Mouse (Mus musculus) cerebellum, postnatal 4 days (tissue): ENCODE data around the gene 1600014C10Rik.

Source experiments
- DNase-seq, 2 experiments: peaks; one replicate each; pipeline ENCODE4 v3.0.0; 2022; ENCODE audit warnings: low spot score in 2 of 2, mixed read lengths in 1 of 2

The 1600014C10Rik gene

DNA sequence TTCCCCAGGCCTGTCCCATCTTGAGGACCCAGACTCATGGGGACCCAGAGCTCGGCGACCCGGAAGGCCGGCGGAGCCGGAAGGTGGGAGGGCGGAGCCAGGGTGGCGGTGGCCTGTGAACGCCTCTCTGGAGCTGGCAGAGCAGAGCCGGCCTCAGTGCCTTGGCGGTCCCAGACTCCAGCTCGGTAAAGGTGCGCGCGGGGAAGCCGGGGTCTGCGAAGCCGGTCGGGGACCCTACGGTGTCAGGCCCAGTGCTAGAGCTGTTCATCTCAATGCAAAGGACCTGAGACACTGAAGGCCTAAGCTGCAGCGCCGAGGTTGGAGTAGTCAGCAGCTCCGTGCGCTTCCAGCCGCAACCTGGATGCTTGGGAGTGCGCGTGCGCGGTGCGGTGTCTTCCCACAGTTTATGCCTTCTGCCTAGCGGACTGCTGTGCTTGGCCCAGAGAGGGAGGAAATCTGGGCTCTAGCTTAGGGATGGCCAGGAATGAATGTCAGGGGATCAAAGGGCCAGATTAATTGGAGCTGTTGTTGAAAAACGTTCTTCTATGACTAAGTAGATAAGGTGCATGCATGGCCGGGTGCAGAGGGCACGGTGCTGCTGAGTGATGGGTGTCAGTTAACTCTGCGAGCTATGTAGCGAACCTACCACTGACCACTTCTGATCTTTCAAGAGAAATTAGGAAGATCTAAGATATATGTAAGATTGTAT lies 846 bp downstream of the 1600014C10Rik start:
- peak; percentile 70 to 80 for DNase-seq

DNA sequence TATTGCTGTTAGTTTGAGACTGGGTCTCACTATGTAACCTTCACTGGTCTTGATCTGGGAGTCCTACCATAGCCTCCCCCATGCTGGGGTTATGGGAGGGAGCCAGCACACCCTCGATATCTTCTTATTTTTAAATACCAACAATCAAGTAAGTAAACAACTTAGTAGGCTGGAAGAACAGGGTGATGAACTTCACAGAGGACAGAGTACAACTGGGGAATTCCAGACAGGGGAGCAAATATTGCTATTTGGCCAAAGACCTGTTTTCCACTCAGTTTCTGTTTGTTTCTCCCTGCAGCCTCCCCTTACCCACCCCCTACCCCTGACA lies 1.4 kb downstream of the 1600014C10Rik start:
- DNase-seq: no peak

DNA sequence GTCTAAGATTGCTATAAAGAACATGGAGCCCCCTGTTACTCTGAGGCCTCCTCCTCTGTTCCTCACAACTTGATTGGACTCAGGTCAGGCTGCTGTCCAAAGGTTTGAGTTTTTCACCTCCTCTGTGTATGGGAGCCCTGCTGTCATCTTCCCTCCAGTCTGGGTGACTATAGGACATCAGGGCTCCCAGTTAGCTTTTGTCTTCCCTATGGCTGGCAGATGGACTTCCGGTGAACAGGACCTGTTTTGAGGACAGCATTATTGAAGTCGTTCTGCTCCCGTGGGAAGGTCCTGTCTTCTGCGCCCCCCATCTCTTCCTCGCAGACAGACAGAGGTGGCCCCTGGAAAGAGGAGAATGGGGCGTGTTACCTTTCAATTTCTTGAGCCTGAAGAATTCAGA lies 1.8 kb downstream of the 1600014C10Rik start:
- DNase-seq: no peak

DNA sequence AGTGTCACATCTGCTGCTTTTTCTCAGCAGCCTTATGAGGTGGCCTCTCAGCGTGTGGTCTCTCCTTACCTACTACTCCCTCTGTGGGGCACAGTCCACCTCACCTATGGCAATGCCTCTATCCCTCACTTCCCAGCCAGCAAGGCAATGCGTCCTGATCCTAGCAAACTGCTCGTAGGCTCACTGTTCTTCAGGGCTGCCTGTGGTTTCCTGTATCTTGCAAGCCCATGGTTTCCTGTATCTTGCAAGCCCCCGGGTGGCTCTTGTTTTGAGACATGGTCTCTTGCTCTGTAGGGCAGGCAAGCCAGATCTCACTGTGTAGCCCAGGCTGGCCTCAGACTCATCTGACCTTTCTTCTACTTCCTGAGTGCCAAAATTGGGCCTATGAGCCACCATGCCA lies 3.8 kb downstream of the 1600014C10Rik start:
- DNase-seq: no peak

DNA sequence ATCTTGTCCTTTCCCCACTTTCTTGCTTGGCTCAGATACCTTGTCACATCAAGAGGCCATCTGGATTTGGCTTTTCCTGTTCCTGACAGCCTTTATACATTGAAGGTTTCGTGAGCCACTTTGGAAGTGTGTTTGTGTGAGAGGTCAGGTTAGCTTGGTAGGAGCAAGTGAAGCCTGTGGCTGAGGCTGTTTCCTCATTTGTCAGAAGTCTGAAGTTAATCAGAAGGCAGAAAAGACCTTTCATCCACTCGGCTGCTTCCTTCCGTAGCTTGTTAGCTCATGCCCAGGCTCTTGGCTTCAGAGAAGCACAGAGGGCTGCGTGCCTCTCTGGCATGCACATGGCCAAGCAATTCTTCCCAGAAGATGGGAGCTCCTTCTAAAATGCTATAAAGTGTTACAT lies 4.8 kb downstream of the 1600014C10Rik start:
- no peak for DNase-seq

DNA sequence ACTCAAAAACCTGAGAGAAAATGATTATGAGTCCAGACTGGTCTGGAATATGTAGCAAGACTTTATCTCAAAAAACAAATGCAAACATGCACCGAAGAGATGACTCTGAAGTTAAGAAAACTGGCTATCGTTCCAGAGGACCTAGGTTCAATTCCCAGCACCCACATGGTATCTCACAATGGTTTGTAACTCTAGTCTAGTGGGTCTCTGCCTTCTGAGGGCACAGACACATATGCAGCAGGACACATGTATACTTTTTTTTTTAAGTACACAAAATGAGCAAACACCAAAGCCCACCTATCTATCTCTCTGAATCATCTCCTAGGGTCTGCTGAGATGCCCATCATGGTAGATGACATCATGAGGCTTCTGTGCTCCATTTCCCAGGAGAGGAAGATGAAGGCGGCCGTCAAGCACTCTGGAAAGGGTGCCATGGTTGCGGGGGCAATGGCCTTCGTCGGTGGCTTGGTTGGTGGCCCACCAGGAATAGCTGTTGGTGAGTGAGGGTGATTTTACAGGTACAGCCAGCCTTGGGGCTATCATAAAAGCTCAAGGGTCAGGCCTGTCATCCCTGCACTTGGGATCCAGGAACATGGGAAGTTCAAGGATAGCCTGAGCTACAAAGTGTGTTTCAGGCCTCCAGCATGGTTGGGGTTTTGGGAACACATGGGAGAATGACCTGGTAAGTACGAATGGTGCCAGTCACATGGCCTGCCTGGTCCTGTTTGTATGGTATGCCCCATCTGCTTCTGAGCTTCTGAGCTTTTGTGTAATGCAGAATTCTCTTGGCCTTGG lies 5.5 kb downstream of the 1600014C10Rik start:
- no peak for DNase-seq

DNA sequence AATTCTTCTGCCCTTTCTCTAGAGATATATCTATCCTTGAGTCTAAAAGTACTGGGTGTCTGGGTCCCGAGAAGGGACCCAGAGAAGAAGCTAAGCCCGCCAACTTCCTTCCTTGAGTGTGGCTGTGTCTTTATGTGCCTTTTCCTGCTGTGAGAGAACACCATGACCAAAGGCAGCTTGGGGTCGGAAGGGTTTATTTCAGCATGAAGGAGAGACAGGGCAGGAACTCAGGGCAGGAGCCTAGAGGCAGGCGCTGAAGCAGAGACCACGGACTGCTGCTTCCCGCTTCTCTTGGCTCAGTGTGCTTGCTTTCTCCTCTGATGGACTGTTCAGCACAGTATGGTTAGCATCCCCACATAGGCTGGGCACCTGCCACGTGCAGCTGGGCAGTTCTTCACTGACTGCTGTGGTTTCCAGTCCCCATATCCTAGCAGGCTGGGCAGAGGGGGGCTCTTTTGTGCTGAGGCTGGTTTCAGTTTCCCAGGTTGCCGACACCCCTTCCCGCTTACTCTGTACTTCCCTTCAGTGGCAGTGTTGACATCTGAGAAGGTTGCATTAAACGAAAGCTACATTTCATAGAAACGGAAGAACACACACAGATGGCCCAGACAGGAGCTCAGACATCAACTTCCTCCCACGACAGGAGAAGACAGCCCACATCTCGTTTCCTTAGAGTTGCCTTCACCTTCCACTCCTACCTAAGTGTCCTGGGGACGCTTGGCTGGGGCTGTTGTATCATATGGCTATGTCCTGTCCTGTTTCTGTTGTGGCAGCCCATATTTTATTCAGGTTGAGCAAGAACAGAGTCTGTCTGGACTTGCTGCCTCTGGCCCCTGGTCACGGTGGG lies 6.3 kb downstream of the 1600014C10Rik start:
- no peak for DNase-seq

DNA sequence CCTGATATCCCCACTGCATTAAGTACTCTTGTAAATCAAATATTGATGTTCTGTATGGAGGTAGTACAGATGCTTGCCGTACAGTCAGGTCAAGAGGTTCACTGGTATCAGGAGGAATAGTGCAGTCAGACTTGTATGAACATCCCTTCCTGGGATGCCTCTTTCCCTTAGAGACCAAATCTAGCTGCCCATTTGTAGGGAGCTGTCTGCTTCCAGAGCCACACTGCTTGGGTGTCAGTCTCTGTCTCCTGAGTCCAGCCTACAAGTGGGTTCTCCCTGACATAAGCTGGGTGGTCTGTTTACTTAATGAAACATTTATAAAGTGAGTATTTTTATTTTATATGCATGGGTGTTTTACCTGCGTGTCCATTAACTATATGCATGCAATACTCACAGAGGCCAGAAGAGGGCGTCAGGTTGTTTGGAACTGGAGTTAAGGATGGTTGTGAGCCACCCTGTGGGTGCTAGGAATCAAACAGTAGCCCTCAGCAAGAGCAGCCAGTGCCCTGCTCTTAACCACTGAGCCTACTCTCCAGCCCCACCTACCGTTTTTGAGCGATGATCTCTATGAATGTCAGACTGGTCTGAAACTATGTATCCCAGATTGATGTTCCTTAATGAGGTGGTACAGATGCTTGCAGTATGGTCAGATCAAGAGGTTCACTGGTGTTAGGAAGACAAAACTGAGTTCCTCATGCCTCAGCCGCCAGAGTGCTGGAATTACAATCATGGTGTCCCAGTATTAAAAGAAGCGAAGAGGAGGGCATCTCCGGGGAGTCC lies 7.2 kb downstream of the 1600014C10Rik start:
- no peak for DNase-seq

DNA sequence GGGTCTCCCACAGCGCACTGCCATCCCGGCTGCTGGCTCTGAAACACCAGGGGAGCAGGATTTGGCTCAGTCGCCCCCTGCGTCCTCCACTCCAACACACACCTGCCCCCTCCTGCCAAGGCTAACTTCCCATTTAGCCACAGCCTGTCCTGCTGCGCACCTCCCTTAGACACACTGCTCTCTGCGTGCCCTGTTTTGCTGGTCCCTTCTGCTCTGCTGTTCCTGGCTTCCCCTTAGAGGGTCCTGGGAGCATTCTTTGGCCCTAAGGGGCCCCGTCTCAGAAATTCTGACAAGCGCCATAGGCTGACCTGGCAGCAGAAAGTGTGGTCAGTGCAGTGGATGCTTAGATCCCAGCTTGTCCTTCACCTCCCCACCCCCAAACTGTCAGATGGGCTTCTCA lies 8.1 kb downstream of the 1600014C10Rik start:
- DNase-seq: no peak

DNA sequence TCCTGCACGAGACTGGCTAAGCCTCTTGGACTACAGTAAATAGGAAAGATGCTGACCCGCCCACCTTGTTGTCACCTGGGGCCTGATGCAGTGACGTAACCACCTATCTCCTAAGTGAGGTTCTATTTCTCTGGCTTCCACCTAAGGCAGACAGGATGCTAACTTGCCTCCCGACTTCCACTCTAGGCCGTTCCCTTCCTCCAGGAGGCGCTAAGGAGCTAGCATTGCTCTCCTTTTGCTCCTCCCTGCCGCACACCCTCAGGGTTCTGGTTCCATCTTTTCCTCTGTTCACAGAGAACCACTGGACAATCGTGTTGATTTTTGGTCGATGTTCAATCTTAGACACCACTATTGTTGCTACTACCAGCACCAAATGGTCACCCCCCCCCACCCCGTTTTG lies 8.6 kb downstream of the 1600014C10Rik start:
- no peak for DNase-seq

DNA sequence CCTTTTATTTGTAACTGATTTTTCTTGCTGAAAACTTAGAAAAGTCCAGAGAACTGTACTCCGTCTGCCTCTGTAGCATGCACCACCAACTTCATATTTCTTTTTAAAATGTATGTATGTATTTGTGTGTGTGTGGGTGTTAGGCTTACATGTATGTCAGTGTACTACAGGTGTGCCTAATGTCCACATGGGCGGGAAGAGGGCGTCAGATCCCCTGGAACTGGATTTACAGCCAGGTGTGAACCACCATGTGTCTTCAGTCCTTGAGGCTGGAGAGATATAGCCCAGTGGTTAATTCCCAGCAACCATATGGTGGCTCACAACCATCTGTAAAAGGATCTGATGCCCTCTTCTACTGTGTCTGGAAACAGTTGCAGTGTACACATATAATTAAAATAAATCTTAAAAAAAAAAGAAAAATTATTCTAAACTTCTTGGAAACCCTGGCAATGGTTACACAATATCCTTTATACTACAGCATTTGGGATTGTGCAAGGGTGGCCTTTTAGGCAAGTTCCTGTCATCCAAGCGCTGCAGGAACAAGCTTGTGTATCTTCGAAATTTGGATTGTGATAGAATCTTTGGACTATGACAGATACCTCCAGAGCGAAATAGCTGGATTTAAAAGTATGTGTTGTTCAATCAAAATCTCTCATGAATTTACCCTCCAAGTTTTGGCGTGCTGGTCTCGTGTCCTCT lies 17.0 kb downstream of the 1600014C10Rik start:
- no peak for DNase-seq

DNA sequence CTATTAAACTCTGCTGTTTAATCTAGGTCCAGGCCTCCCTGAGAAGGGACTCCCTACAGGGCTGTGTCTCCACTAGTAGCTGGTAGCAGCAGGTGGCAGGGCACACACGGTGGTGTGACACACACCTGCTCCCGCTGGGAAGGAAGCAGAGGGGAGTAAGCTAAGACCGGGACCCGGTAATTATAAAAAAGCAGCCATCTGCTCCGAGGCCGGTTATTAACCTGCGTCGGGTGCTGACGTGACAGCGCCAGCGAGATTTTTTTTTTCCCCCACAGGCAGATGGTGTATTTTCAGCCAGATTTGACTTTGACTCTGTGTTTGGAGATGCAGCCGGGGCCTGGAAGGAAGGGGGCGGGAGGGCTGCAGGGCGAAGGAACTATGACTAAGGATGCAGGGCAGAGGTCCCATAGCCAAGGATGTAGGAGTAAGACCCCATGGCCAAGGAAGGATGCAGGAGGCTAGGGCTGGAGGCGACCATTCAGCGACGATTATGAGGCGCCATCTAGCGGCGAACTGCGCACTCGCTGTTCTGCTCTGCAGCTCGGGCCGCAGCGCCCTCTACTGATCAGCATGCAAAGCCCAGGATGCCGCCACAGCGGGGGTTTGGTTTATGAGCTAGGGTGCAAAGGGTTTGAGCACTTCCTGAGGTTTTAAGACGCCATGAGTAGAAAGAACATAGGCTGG lies 17.7 kb downstream of the 1600014C10Rik start:
- peak; percentile 81 to 95 for DNase-seq

DNA sequence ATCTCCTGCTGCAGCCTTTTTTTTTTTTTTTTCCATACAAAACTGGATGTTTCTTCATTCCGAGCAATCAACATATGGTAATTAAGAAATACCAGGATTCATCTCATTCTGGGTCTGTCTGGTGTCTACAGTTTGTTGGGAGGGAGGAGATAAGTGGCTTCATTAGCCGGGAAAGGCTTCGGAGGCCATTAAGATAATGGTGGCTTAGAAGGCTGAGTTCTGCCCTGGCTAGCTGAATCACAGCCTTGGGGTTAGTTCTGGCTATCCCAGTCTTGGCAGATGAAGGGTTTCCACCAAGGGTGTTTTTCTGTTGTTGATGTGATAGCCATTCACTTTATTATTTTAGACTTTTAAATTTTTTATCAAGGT lies 18.3 kb downstream of the 1600014C10Rik start:
- DNase-seq: no peak

DNA sequence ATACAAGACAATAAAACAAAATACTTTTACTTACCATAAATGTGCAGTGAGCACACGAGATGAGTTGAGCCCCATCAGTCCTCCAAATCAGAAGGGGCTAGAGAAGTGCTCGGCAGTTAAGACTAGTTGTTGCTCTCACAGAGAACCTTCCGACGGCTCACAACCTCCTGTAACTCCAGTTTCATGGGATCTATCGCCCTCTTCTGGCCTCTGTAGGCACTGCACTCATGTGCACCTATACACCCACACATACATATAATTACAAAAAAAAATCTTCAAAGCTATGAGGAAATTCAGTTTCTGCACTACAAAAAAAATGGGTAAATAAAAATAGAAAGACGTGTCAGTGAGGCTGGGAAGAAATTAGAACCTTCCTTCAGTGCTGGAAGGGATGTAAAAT lies 21.3 kb downstream of the 1600014C10Rik start:
- no peak for DNase-seq

DNA sequence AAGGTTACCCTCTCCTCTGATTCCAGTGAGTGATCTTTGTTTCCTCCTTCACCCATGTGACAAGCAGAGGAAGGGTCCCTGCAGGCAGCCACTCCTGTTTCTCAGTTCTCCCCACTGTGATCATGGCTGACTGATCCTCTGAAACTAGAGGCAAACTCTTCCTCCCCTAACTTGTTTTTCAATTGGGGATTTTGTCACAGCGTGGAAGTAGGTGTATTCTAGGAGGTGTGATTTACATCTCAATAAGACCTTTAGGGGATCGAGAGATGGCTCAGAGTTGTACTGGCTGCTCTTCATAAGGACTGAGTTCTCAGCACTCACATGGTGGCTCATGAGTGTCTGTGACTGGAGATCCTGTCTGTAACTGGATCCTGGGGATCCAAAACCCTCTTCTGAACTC lies 22.8 kb downstream of the 1600014C10Rik start:
- DNase-seq: no peak

DNA sequence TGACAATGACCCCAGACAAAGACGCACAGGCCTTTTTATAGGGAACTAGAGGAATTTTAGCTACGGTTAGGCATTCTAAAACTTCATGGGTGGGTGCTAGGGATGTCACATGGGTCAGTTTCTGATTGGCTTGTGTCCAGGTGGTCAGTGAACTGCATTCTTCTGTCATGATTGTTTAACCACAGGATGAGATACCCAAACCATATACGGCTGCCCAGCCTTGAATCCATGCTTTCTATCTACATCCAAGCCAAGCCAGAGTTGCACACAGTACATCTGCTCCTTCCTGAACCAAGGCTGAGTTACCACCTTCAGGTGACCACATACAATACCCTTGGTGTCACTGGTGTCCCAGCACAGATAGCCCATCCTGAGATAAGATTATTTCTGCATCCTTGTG lies 23.5 kb downstream of the 1600014C10Rik start:
- DNase-seq: no peak

DNA sequence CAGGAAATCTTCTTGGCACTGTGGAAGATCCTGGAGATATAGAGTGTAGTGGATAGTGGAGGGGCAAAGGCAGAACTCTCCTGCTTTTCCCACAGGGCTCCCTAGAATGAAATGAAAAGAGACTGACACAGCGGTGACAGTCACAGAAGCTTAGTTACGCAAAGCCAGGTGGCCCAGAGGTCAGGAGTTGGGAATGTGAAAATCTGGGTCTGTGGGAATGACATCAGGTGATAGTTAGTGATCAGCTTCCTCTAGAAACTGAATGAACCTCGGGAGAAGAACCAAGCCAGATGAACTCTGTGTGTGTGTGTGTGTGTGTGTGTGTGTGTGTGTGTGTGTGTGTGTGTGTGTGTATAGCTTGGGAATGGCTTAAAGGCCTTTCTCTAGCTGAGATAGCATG lies 26.0 kb downstream of the 1600014C10Rik start:
- no peak for DNase-seq

DNA sequence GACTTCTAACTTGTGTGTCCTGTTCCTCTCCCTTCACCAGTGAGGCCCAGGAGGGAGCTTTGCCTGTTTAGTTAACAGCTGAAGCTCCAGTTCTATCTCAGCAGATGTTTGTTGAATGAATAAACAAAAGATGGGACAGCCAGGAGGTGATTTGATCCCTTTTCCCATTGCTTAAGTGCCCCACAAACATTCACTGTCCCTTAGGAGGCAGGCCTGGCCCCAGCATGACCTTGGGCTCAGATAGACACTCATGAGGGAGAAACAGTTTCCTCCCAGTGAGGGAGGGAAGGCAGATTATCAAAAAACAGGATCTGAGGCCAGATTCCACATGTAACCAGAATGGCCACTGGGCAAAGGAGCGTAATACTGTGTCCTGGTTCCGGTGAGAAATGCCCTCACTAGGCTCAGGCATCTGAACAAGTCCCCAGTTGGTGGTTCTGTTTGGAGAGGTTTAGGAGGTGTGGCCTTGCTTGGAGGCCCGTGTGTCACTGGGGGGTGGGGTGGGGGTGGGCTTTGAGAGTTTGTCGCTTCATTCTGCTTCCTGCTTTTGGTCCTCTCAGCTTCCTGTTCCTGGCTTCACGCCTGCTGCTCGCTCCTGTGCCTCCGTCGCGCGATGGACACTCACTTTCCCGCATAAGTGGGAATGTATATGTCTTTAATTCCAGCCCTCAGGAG lies 26.6 kb downstream of the 1600014C10Rik start:
- no peak for DNase-seq

DNA sequence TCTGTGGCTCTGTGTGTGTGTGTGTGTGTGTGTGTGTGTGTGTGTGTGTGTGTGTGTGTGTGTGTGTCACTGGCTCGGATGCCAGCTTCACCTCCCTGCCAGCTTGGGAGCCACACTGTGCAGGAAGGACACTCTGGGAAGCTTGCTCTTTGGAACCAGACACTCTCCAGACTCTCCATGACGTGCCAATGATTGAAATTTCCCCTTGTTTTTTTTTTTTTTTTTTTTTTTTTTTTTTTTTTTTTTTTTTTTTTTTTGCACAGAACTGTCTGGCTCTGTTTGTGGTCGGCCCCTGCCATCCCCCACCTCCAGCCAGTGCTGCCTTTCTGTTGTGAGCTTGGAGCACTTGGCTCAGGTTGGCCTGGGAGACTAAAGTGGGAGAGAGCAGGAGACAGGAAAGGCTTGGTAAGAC lies 29.6 kb downstream of the 1600014C10Rik start:
- DNase-seq: no peak
